Mouse (Mus musculus): Measurements from ENCODE around the gene Ndufaf8.

The Ndufaf8 gene

DNA sequence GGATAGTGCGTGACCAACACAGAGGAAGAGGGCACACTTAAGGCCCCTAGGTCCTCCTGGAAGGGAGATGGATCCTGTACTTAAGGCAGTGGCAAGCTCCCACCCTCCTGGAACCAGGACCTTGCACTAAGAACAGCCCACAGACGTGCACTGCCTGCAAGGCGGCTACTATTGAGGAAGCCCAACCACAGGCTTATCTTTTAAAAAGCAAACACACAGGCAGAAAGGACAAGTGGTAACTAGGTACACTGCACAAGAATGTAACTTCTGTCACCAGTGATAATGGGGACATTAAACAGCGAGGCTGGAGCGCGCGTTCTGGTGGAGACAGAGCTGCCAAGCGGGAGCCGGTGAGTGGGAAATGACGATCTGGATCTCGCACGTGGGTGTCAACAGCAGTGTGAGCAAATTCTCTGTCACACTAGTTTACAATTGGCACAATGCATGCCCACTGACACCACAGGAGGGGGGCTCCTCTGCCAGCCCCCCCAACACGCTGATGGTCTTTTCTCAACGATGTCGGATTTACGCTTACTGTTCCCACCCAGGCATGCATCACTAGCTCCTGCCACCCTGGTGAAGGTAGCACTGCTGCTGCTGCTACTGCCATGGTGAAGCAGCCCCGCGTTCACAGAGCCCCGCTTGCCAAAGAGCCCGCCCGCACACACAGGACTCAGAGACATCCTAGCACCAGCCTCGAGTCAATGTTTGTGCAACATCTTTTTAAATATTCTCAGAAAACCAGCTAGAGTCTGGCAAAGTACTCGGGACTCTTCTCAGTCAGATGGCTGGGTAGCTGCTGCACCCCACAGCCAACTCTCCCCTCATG is 38.3 kb downstream of the Ndufaf8 start:
- peak; percentile 47 for DNase-seq

DNA sequence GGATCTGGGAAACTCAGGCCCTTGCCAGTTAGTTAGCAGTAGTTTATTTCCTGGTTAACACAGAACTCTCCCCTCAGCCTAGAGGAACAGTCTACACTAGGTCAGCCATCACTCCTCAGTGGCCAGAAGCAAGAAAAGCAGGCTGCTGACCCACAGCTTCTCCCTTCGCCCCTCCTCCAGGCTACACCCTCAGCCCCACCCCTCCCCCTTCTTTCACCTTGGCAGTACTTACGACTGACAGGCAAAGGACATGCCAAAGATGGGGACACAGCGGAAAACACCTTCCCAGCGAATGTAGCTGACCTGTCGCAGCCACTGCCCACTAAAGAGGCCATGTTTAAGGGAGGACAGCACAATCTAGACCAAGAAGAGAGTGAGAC is 38.9 kb downstream of the Ndufaf8 start:
- DNase-seq: peak; percentile 39

DNA sequence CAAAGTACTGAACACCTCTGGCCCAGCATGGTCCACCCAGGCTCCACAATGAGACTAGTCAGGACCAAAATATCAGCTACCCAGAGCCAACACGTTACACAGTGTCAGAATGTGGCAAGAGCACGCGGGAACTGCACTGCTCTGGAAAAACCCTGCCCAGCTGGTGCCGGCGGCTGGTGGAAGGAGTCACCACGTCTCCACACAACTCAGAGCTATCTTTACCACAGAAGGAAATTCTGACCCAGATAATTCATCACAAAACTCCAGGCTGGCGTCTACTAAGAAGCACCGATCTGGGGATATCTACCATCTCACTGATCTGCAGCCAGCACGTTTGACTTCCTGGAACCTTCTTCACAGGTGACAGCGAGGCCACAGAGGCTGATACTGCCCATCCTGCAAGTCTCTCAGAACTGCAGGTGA is 40.6 kb downstream of the Ndufaf8 start:
- DNase-seq: no peak

DNA sequence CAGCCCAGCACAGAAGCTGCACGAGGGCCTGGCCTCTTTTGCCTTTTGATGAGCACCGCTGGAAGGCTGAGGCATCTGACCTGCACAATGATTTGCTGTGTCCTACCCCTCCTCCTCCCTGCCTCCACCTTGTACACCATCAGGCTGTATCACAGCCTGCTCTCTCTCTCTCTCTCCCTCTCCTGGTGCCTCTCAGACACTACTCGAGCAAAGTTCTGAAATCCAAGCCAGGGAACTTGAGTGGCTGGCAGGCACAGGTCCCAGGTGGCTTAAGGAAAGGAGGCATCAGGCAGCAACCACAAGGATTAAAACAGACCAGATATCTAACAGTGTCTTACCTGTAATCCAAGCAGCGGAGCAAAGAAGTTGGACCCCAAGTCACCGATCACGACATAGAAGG is 41.5 kb downstream of the Ndufaf8 start:
- DNase-seq: no peak

DNA sequence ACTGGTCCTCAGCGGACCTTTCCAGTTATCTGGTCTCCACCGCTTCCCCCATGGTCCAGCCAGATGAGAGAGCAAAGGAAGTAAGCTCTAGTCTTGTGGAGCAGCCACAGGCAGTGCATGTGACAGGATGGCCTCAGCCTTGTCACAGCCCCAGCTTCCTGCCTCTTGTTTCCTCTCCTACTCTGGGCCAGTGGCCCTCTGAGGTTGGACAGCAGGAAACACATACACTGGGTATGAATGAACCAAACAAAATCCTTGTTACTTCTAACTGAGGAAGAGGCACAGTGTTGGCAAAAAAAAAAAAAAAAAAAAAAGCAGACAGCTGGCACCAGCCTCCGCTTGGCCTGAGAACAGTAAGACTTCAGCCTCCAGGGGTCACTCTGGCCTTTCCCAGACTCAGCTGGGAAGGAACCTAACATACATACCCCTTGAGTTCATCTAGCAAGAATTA is 43.9 kb downstream of the Ndufaf8 start:
- DNase-seq: peak; percentile 53

DNA sequence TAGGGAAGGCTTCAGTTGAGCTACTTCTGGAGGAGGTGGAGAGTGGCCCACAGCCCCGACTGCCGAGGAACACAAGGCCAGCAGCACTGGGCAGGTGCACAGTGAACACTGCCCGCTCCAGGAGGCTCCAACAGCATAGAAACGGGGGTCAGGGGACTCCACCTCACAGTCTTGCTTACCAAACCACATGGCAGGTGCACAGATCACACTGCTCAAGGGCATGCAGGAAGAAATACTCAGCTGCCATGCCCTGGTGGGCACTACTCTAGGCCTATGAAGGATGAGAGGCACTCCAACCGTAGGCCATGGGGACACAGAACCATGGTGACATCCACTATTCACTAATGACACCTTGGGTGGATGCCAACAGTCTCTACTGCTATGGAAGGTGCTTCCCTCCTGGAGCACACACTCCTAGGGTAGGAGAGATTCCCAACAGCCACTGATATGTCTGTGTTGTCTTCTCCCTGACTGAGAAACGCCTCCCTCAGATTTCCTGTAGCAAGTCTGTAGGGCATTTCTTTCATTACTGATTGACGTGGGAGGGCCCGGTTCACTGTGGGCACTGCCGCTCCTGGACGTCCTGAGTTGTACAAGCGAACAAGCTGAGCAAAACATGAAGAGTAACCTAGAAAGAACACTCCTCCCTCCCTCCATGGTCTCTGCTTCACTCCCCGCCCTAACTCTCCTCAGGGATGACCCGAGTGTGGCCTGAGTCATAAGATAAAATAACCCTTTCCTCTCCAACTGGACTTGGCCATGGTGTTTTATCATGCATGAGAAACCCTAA is 45.2 kb downstream of the Ndufaf8 start:
- no peak for DNase-seq

DNA sequence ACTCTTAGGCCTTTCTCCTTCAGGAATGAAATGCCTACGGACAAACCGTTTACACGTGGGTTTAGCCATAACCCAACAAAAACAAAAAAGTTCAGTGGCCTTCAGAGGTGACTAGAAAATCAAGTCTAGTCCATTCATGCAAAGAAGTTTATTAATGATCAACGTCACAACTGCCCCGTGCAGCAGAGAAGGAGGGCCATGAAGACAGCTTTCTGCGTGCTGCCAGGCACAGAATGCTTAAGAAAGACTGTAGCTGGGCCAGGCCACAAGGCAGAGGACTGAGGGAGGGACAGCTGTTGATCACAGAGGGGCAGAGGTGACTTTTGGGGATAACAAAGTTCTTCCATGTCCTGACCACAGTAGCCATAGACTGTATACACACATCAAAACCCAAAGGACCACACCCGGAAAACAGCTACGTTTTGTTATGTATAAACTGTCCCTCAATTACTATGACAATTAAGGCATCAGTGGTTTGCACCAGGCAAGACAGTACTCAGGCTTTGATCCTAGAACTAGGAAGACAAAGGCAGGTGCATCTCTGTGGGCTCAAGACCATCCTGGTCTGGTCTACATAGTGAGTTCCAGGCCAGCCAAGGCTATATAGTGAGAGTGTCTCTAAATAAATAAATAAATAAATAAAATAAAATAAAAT is 49.6 kb downstream of the Ndufaf8 start:
- DNase-seq: no peak

DNA sequence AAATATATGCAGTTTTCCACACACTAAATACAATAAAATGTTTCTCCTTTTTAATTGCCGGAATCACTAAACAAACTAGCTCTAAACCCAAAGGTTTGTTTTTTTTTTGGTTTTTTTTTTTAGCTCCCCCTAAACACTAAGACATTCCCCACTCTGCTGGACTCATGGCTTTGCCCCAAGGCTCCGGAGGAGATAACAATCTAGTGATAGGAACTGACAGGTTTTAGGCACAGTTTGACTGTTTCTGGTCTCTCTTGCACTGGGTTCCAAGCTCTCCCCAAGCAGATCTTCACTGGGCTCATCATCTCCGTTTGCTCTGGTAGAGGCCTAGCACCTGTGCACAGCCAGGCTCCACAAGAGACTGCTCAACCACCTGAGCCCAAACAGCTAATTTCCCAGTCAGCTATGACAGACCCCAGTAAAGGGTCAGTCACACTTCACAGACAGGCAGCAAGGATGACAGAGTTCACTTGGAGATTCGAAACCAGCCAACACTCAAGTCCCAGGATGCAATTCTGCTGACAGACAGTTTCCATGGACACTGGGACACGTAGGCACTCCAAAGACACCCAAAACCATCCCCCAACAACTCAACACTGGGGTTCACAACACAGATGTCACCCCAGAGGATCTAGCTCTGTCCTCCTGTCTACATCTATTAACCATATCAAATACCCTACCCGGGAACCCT is 50.9 kb downstream of the Ndufaf8 start:
- no peak for DNase-seq

Data from liver (tissue).